Mouse (Mus musculus) liver, adult 2 months (tissue): ENCODE data around the gene Zmynd11.

ENCODE experiments used
- CTCF ChIP-seq: fragments of 200-500 bp; IDR thresholded peaks from 2 replicates; pipeline ENCODE4 v1.5.1; 2011; ENCODE audit warnings: low read depth, low read length, control low read depth
- POLR2A ChIP-seq: fragments of 200-500 bp; IDR thresholded peaks from 2 replicates; pipeline ENCODE4 v1.6.1; 2011; ENCODE audit warnings: low read length, control low read depth; ENCODE audit not compliant: insufficient read depth; ENCODE audit errors: extremely low read depth

DNA sequence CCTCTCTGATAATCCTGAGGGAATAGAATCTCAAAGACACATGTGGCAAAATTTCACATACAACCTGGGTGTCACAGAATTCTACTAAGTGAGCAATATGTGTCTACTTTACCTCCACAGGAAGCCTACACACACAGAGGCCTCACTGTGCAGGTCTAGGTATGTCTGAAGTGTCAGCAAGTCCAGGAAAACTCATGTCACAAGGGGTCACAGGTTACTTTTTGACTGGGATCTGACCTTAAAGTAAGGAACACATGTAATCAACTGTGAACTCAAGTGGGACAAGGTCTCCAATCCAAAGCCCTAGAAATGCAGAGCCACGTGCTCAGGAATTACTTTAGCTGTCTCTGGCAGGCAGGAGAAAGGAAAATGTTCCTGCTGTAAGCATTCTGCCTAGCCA lies 36.1 kb downstream of the Zmynd11 start:
- TF ChIP-seq POLR2A (no peak), CTCF (no peak)
